Mouse (Mus musculus) ovary, adult 10 weeks (tissue): ENCODE data around the gene Setd5. TPM values are rescaled to one million over a fixed set of nuclear protein-coding genes. Genes with fewer than 3 reads are reported as not detected.

Source experiments
- polyA plus RNA-seq: library from polyadenylated mRNA; stranded (reverse); fragments of 350-450 nt; fragmentation: Illumina TruSeq; extraction: RNeasy Lipid Tissue Mini Kit (QIAGEN cat#74804); gene quantifications from one replicate; pipeline ENCODE4 v1.2.3, GENCODE M21; 2014

Setd5 gene
- 194 TPM for polyA plus RNA-seq

GRCm38 (mm10) chr6:113076686-113077516 is at the start of gene Setd5:
Gene Setd5, plus strand, starts transcription at chr6:113077365.

DNA sequence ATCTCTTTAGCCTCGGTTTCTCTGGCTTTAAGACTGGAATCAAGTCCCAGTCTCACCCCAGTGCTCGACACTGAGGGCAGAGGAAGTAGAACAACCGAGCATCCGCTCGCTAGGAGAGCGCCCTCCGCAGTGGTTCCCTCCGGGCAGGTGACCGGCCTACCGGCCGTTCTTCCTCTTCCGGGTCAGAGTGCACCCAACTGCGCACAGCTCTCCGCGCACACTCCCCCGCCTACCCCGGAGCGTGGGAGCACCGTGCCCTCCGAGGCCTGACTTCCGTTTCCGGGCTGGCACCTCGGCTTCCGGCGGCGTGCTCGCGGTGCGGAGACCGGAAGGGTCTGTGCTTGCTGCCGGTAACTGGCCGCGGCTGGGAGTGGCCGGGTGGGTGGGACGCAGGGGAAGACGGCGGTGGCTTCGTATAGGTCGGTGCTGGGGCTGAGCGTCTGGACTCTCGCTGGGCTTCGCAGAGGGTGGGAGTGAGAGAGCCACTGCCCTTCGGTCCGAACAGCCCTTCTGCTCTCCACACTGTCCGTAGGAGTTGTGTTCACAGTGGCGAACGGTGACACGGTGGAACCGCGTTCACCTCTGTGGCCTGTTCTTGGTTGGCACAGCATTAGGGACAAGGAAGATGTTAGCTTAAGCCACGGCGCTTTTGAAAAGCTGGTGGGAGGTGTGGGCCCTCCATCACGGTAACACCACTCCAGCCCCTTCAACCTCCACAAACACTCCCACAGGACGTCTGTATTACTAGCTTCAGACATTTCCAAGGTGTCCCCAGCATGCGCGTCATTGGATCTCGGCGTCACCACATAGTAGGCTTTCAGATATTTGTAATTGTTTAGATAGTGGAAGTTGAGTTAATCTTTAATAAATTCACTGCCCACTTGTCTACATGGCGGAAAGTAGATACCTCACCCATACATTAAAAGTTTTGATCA is 30.9 kb upstream of the Setd5 start, which contains the start of gene Thumpd3:
Thumpd3 (plus strand) TSS at position 185 of the 935 bp plus-strand sequence.

GRCm38 (mm10) chr6:113194841-113195595 is 117.9 kb downstream of the Setd5 start, which contains the start of gene Lhfpl4:
Gene Lhfpl4, minus strand, starts transcription at chr6:113195384.

Other genes with a start within 250 kb of the Setd5 start
- 16.3 TPM for gene Srgap3, start 130.1 kb upstream of the Setd5 start, polyA plus RNA-seq
- 108 TPM for gene Thumpd3, start 31.1 kb upstream of the Setd5 start, polyA plus RNA-seq
- 0.20 TPM for gene Lhfpl4, start 118.0 kb downstream of the Setd5 start, polyA plus RNA-seq
- 35.6 TPM for gene Mtmr14, start 160.5 kb downstream of the Setd5 start, polyA plus RNA-seq
- 0.20 TPM for gene Cpne9, start 204.9 kb downstream of the Setd5 start, polyA plus RNA-seq
- 3.5 TPM for gene Brpf1, start 229.8 kb downstream of the Setd5 start, polyA plus RNA-seq
- gene Ogg1, start 249.6 kb downstream of the Setd5 start, polyA plus RNA-seq = 3.6 TPM